Mouse (Mus musculus): ENCODE measurements around the gene Rint1. TPM values are rescaled to one million over a fixed set of nuclear protein-coding genes. Genes with fewer than 3 reads are reported as not detected.

Rint1 gene
- total RNA-seq (2021): 10 to 100 TPM; 17.8 to 22.3 TPM

DNA sequence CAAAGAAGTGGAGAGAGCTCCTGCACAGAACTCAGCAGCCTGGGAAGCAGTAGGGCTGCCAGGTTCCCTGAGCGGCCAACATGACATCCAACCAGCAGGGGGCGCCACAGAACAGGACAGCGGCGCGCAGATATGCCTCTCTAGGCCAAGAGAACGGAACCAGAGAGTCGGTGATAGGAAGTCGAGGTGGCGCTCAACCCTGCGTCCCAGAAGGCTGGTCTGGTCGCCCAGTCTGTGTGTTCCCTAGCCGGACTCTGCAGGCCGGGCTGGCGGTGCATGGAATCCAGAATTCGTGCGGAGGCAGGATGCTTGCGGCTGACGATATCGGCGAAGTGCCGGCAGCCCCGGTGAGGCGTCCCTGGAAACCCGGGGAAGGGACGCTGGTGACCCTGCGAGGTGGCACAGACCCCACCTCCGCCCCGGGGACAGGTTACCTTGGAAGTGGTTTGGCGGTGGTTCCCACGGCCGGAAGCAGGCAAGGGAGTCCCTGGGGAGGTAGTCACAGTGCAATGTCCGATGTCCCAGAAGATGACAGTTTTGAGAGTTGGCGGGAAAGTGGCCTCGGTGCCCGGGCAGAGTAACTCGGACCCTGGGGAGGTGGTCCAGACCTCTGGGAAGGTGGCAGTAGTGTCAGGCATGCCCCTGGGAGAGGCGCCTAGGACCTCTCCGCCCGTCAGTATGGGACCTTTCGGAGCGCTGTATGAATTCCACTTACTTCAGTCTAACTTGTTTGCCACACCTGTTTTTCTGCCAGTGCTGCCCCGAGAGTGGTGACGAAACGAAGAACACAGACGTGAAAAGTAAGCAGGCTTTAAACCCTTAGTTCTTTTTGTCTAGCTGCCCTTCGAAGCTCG lies at the start of gene Rint1:
Gene Rint1 (plus strand): TSS at position 176 of the 854 bp plus-strand sequence.
- DNase-seq (ENCODE audit: low spot score in 2 of 2): peak; percentile 93 to 94
- intact Hi-C loops (cut with DNase I): no loop called here

DNA sequence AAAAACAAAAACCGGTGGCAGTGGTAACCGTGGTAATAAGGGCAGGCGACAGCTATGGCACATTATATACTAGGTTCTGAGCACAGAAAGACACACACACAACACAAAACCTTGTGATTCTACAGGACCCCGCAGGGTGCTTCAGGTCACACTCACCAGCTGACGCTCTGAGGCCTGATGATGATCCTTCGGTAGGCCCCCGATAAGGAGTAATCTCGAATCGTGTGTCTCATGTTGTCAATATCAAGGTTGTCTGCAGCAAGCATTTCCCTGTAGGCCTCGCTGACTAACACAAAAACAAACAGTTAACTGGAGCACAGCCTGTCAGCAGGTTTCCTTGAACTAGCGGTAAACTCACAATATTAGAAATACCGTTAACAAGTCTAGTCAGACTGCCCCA lies 44.2 kb upstream of the Rint1 start:
- no peak for DNase-seq (ENCODE audit: low spot score in 2 of 2)
- intact Hi-C loops (cut with DNase I): no loop called here

DNA sequence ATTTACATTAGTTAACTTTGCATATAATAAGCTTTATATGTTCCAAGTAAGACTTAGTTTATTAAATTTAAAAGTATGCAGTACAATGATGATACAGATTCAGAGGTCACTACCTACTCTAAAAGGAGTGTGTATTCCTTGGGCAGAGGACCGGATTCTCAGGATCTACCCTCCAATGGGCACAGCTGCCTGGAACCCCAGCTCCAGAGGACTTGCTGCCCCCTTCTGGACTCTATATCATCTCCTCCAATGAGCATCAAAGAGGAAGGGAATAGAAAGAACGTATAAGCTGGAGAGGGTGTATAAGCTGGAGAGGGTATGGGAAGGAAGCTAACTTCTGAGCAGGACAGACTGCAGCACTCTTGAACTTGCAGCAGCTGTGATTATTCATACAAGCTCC lies 37.6 kb upstream of the Rint1 start:
- intact Hi-C loops (cut with DNase I): no loop called here
- DNase-seq (ENCODE audit: low spot score in 2 of 2): no peak

- intact Hi-C loops (cut with DNase I): loop anchor here (5.0 kb wide), 1 partner anchor 78 kb away; no protein-coding TSS in a partner anchor
- no peak for DNase-seq (ENCODE audit: low spot score in 2 of 2)
Observed at GRCm38 (mm10) chr5:23755591-23755990, 31.9 kb upstream of the Rint1 start.

DNA sequence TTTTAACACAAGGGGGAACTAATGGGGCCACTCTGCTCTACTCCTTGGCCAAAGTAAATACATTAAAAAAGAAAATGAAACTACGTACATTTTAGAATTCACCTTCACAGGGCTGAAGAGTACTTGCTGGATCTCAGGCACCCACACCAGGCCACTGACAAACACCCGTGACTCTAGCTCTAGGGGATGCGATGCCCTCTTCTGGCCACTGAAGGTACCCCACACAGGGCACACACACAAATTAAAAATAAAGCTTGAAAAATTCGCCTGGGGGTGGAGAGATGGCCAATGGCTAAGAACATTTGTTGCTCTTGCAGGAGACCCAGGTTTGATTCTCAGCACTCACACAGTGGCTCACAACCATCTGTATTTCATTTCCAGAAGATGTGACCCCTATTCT lies 31.1 kb upstream of the Rint1 start:
- intact Hi-C loops (cut with DNase I): loop anchor here (5.0 kb wide), 1 partner anchor 79 kb away; no protein-coding TSS in a partner anchor
- no peak for DNase-seq (ENCODE audit: low spot score in 2 of 2)

DNA sequence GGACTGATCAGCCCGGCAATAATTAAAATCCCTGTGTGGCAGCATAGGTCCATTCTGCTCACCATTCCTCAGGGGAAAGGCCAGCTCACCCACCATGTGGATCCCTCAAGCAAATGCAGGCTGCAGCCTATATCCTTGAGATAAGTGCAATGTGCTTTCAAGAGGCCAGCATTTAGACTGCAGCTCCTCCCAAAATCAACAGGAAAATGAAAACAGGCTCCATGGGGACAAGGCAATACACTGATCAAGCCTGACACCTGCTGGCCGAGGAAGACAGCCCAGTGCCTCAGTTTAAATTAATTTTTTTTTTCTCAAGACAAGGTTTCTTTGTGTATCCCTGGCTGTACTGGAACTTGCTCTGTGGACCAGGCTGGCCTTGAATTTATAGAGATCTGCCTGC lies 28.9 kb upstream of the Rint1 start:
- intact Hi-C loops (cut with DNase I): loop anchor here (5.0 kb wide), 1 partner anchor 81 kb away; no protein-coding TSS in a partner anchor
- DNase-seq (ENCODE audit: low spot score in 2 of 2): peak; percentile 35

DNA sequence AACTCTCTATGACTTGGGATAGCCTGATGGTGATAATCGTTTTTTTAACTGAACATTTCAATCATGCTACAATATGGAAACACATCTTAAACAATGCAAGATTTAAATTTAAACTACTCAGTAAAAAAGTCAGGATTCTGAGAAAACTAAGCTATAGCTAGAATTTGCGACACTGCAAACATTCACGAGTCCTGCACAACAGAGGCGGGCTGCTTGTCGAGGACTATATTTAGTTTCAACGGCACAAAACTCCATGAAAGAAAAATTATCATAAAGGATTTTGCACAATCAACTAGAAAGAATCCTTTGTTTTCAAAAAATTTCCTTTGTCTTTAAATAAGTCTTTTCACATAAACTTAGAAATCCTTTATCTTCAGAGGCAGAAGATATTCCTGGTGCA lies 25.0 kb upstream of the Rint1 start:
- intact Hi-C loops (cut with DNase I): no loop called here
- DNase-seq (ENCODE audit: low spot score in 2 of 2): no peak

GRCm38 (mm10) chr5:23764557-23764956 lies 23.0 kb upstream of the Rint1 start:
- intact Hi-C loops (cut with DNase I): no loop called here
- DNase-seq (ENCODE audit: low spot score in 2 of 2): peak; percentile 55 to 58

GRCm38 (mm10) chr5:23771105-23771504 lies 16.4 kb upstream of the Rint1 start:
- intact Hi-C loops (cut with DNase I): no loop called here
- DNase-seq (ENCODE audit: low spot score in 2 of 2): no peak

- DNase-seq (ENCODE audit: low spot score in 2 of 2): no peak
- intact Hi-C loops (cut with DNase I): no loop called here
Observed at GRCm38 (mm10) chr5:23774186-23774585, 13.3 kb upstream of the Rint1 start.

DNA sequence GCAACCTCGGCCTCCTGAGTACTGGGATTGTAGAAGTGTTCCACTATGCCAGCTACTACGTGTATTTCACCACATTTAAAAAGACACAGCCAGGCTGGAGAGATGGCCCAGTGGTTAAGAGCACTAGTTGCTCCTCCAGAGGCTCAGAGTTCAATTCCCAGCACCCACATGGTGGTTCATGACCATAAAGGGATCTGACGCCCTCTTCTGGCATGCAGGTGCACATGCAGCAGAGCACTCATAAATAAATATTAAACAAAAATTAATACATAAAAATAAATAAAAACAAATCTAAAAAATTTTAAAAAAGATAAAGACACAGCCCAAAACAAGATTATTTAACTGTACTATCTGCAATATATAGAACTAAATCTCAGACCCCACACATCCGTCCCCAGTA lies 7.0 kb upstream of the Rint1 start:
- intact Hi-C loops (cut with DNase I): no loop called here

GRCm38 (mm10) chr5:23781172-23781571 lies 6.3 kb upstream of the Rint1 start:
- intact Hi-C loops (cut with DNase I): no loop called here
- no peak for DNase-seq (ENCODE audit: low spot score in 2 of 2)

More for the DNA sequence above, 7.0 kb upstream of the Rint1 start:
- no peak for DNase-seq (ENCODE audit: low spot score in 2 of 2)

GRCm38 (mm10) chr5:23782051-23782810 lies 5.3 kb upstream of the Rint1 start:
- intact Hi-C loops (cut with DNase I): no loop called here

DNA sequence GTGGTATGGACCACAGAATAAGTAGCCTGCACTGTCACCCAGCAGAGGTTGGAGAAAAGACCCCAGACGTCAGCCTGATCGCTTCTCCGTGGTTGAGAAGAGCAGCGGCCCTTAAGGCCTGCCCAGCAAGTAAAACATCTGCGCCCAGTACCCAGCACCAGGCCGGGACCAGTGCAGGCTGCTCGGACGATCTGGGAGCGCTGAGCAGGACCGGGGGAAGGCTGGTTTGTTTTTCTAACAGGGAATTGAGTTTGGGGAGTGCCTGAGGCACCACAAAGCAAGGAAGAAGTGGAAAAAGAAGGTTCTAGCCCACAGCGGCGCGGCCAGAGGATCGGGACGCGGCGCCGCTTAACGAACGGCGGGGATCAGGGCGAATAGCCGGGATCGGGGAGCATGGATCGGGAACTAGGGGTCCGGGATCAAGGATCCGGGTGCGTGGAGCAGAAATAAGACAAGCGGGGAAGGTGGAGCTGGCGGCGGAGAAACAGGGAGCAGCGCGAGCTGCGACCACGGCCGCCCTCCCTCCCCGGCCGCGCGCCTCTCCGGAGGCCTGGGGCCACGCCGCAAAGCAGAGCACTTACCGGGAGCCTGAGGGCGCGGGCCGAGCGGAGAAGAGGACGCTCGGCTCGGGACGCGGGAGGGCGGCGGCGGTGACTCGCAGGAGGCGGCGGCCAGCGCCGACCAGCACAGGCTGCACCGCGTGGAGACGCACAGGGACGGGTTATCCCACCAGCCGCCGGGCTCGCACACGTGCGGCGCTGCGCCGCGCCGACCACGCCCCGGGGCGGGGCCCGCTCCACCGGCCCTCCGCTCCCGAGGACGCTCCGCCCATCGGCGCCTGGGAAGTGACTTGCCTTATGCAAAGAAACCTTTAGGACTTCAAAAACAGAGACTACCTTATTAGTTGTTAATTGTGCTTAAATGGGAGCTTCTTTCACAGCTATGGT lies 4.3 kb upstream of the Rint1 start, which contains the start of gene Pus7:
Gene Pus7 (minus strand): TSS at position 781 of the 947 bp plus-strand sequence.
- DNase-seq (ENCODE audit: low spot score in 2 of 2): peak; percentile 77 to 86

More at GRCm38 (mm10) chr5:23782051-23782810, 5.3 kb upstream of the Rint1 start:
- DNase-seq (ENCODE audit: low spot score in 2 of 2): no peak

DNA sequence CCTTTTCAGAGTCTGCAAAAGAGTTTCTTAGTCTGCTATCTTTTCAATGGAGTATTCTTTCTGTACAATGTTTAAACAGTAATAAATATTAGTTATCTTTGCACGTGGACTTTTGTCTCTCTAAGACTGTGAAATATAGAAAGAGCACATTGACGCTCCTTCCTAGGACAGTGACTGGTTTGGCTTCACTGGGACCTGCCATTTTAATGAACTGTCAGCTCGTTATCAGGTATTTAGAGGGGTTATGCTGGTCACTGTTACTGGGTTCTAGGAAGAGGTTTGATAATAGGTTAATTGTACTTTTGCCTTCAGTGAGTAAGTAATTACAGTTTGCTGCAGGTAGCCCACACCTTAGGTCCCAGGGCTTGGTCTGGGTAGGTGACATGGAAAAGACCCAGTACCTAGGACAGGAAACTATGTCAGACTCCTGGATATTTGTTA lies 899 bp downstream of the Rint1 start:
- intact Hi-C loops (cut with DNase I): no loop called here
- DNase-seq (ENCODE audit: low spot score in 2 of 2): no peak

More for the DNA sequence above, 4.3 kb upstream of the Rint1 start, which contains the start of gene Pus7:
- intact Hi-C loops (cut with DNase I): no loop called here

- intact Hi-C loops (cut with DNase I): no loop called here
Observed at GRCm38 (mm10) chr5:23789078-23789612, 1.6 kb downstream of the Rint1 start.

GRCm38 (mm10) chr5:23792726-23793125 lies 5.2 kb downstream of the Rint1 start:
- intact Hi-C loops (cut with DNase I): no loop called here
- DNase-seq (ENCODE audit: low spot score in 2 of 2): no peak

More at GRCm38 (mm10) chr5:23789078-23789612, 1.6 kb downstream of the Rint1 start:
- no peak for DNase-seq (ENCODE audit: low spot score in 2 of 2)

GRCm38 (mm10) chr5:23814841-23815240 lies 27.3 kb downstream of the Rint1 start:
- intact Hi-C loops (cut with DNase I): no loop called here
- no peak for DNase-seq (ENCODE audit: low spot score in 2 of 2)

DNA sequence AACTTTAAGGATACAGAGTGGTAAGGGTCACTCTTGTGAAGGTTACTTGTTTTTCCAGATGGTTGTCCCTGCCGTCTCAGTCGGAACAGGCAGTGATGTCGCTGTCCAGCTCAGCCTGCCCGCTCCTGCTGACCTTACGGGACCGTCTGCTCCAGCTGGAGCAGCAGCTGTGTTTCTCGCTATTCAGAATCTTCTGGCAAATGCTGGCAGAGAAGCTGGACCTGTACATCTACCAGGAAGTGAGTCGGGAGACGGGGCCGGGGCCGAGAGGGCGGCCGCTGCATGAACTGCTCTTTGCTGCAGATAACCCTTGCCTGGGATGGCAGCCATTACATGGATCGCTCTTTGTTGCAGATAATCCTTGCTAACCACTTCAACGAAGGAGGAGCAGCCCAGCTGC lies 29.2 kb downstream of the Rint1 start:
- intact Hi-C loops (cut with DNase I): no loop called here
- DNase-seq (ENCODE audit: low spot score in 2 of 2): no peak

Data from left cerebral cortex, postnatal 36 days (tissue).